Mouse (Mus musculus) midbrain, embryonic 15.5 days (tissue): ENCODE results near the gene Rgs9. TPM values are rescaled to one million over a fixed set of nuclear protein-coding genes. Genes with fewer than 3 reads are reported as not detected.

Experiments
- ATAC-seq: fragments of 200-750 bp; cut with Nextera tagmentation; replicated peaks from 2 replicates; pipeline ENCODE4 v1.8.0; 2017; ENCODE audit warnings: moderate TSS enrichment
- H3K27ac ChIP-seq: fragments of 300-500 bp; sonication (generic); 2 replicates; pipeline ENCODE4 v1.5.1; 2015; ENCODE audit warnings: mild to moderate bottlenecking, inconsistent platforms
- H3K27me3 ChIP-seq: fragments of 300-500 bp; sonication (generic); replicated peaks from 2 replicates; pipeline ENCODE4 v1.6.1; 2015; ENCODE audit warnings: inconsistent platforms
- H3K36me3 ChIP-seq: fragments of 300-500 bp; sonication (generic); replicated peaks from 2 replicates; pipeline ENCODE4 v1.6.1; 2015; ENCODE audit warnings: inconsistent platforms
- H3K4me1 ChIP-seq: fragments of 300-500 bp; sonication (generic); 2 replicates; pipeline ENCODE4 v1.6.1; 2015; ENCODE audit warnings: inconsistent platforms
- H3K4me2 ChIP-seq: fragments of 300-500 bp; sonication (generic); 2 replicates; pipeline ENCODE4 v1.6.1; 2015; ENCODE audit warnings: inconsistent platforms, mild to moderate bottlenecking, moderate library complexity
- H3K4me3 ChIP-seq: fragments of 300-500 bp; sonication (generic); 2 replicates; pipeline ENCODE4 v1.5.1; 2015; ENCODE audit warnings: mild to moderate bottlenecking, inconsistent platforms
- H3K9ac ChIP-seq: fragments of 300-500 bp; sonication (generic); 2 replicates; pipeline ENCODE4 v1.6.1; 2015; ENCODE audit warnings: mild to moderate bottlenecking, inconsistent platforms
- H3K9me3 ChIP-seq: fragments of 300-500 bp; sonication (generic); 2 replicates; pipeline ENCODE4 v1.6.1; 2016; ENCODE audit warnings: inconsistent platforms
- whole genome bisulfite sequencing: fragments of 180-500 bp; shearing (Covaris S2); methylation state at CpG from one replicate; pipeline ENCODE4 v1.1.7; 2015; ENCODE audit warnings: mixed read lengths; 5-methylcytosine and 5-hydroxymethylcytosine counted together
- polyA plus RNA-seq: library from polyadenylated mRNA; unstranded; fragments of >200 nt; fragmentation: Nextera tagmentation; extraction: Ambion mirVana; gene quantifications from 2 replicates; pipeline ENCODE4 v1.2.1, GENCODE M21; 2015

The Rgs9 gene
- polyA plus RNA-seq, 1 experiment from 2014 or later: 16.0 TPM

- 83% methylated on average over 6 of the region's 6 CpGs for WGBS
- H3K27ac ChIP-seq: no peak overlapping the region
- H3K4me3 ChIP-seq: no peak overlapping the region
- no peak for ATAC-seq
- H3K9me3 ChIP-seq: no peaks in the 10 kb centered on the region
- H3K9ac ChIP-seq: no peak overlapping the region
- no peaks in the 10 kb centered on the region for H3K36me3 ChIP-seq
- no peak overlapping the region for H3K4me2 ChIP-seq
- H3K4me1 ChIP-seq: no peaks in the 10 kb centered on the region
- no peaks in the 10 kb centered on the region for H3K27me3 ChIP-seq
Measured at GRCm38 (mm10) chr11:109187631-109188184, 110.2 kb downstream of the Rgs9 start.

GRCm38 (mm10) chr11:109181118-109181517, 116.8 kb downstream of the Rgs9 start:
- Histone ChIP-seq H3K4me1 (no peaks in the 10 kb centered on the region), H3K4me3 (no peak overlapping the region), H3K9ac (no peak overlapping the region), H3K4me2 (no peak overlapping the region), H3K27ac (no peak overlapping the region), H3K27me3 (no peaks in the 10 kb centered on the region), H3K36me3 (no peaks in the 10 kb centered on the region), H3K9me3 (no peaks in the 10 kb centered on the region)
- ATAC-seq: no peak
- WGBS: 67% methylated on average over 7 of the region's 7 CpGs

- no peaks in the 10 kb centered on the region for H3K36me3 ChIP-seq
Measured at GRCm38 (mm10) chr11:109180290-109180689, 117.6 kb downstream of the Rgs9 start.

GRCm38 (mm10) chr11:109178788-109179518, 119.0 kb downstream of the Rgs9 start:
- ATAC-seq: no peak
- 52% methylated on average over 8 of the region's 8 CpGs for WGBS

More at GRCm38 (mm10) chr11:109180290-109180689, 117.6 kb downstream of the Rgs9 start:
- Histone ChIP-seq H3K4me1 (no peaks in the 10 kb centered on the region), H3K27ac (no peak overlapping the region), H3K9me3 (no peaks in the 10 kb centered on the region), H3K27me3 (no peaks in the 10 kb centered on the region), H3K4me2 (no peak overlapping the region), H3K9ac (no peak overlapping the region), H3K4me3 (no peak overlapping the region)
- 93% methylated on average over 11 of the region's 11 CpGs for WGBS
- no peak for ATAC-seq

GRCm38 (mm10) chr11:109175376-109175969, 122.5 kb downstream of the Rgs9 start:
- Histone ChIP-seq H3K4me2 (no peak overlapping the region), H3K4me1 (no peaks in the 10 kb centered on the region), H3K27me3 (no peaks in the 10 kb centered on the region), H3K27ac (no peak overlapping the region), H3K36me3 (no peaks in the 10 kb centered on the region), H3K9me3 (no peaks in the 10 kb centered on the region), H3K9ac (no peak overlapping the region), H3K4me3 (no peak overlapping the region)
- 91% methylated on average over 8 of the region's 8 CpGs for WGBS
- no peak for ATAC-seq

More at GRCm38 (mm10) chr11:109178788-109179518, 119.0 kb downstream of the Rgs9 start:
- no peaks in the 10 kb centered on the region for H3K4me1 ChIP-seq
- no peaks in the 10 kb centered on the region for H3K27me3 ChIP-seq
- no peaks in the 10 kb centered on the region for H3K9me3 ChIP-seq
- no peak overlapping the region for H3K27ac ChIP-seq
- no peak overlapping the region for H3K4me2 ChIP-seq
- H3K36me3 ChIP-seq: no peaks in the 10 kb centered on the region
- no peak overlapping the region for H3K9ac ChIP-seq
- no peak overlapping the region for H3K4me3 ChIP-seq

Other genes starting within 250 kb of the Rgs9 start
- gene E030025P04Rik, start 153.8 kb downstream of the Rgs9 start, polyA plus RNA-seq: 0.15 TPM in 1 of 2 replicates, not detected in the other
- 17.3 and 17.4 TPM in 2 replicates for gene Gna13, start 64.7 kb upstream of the Rgs9 start, polyA plus RNA-seq
- gene 9930022D16Rik, start 115.8 kb upstream of the Rgs9 start, polyA plus RNA-seq: not detected in 2 replicates
- 55.3 and 56.7 TPM in 2 replicates for gene Amz2, start 127.8 kb upstream of the Rgs9 start, polyA plus RNA-seq
- 3.7 and 5.0 TPM in 2 replicates for gene Arsg, start 175.2 kb upstream of the Rgs9 start, polyA plus RNA-seq
- gene Slc16a6, start 175.5 kb upstream of the Rgs9 start, polyA plus RNA-seq: 4.1 and 4.3 TPM in 2 replicates